Mouse (Mus musculus): Measurements from ENCODE around the gene Trafd1. TPM values are rescaled to one million over a fixed set of nuclear protein-coding genes. Genes with fewer than 3 reads are reported as not detected.
"Not testable (repeated sequence)": the region's sequence is repeated elsewhere in the genome, so short reads cannot be mapped to it uniquely, and the experiment has no call there.

Trafd1 gene
- polyA plus RNA-seq, 1 experiment from 2014 or later, result 119 TPM

DNA sequence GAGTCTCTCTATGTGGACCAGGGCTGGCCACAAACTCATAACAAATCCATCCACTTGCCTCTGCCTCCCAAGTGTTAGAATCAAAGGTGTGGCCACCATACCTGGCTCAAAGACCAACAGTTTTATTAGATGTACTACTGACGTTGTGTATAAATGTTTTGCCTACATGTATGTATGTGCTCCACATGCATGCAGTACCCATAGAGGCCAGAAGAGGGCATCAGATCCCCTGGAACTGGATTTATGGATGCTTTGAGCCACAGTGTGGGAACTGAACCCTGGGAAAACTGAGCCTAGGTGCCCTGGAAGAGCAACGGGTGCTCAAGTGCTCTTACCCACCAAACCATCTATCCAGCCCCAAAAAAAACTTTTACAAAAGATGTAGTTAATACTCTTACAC is 4.7 kb downstream of the Trafd1 start:
- peaks cover 62% of the 10 kb centered on the region for H3K36me3 ChIP-seq
- no peak overlapping the region for H3K4me2 ChIP-seq
- 87% methylated on average over 2 of the region's 2 CpGs for WGBS
- H3K9me3 ChIP-seq, result no peaks in the 10 kb centered on the region; the same call in 1 of the 2 replicates
- H3K9ac ChIP-seq, result no peak overlapping the region
- peaks cover 25% of the 10 kb centered on the region for H3K4me1 ChIP-seq (replicated peaks)
- no peak overlapping the region for H3K4me3 ChIP-seq
- no peaks in the 10 kb centered on the region for H3K27me3 ChIP-seq
- no peak overlapping the region for H3K27ac ChIP-seq (replicated peaks)
- no peak for ATAC-seq (ENCODE audit: low read depth)

DNA sequence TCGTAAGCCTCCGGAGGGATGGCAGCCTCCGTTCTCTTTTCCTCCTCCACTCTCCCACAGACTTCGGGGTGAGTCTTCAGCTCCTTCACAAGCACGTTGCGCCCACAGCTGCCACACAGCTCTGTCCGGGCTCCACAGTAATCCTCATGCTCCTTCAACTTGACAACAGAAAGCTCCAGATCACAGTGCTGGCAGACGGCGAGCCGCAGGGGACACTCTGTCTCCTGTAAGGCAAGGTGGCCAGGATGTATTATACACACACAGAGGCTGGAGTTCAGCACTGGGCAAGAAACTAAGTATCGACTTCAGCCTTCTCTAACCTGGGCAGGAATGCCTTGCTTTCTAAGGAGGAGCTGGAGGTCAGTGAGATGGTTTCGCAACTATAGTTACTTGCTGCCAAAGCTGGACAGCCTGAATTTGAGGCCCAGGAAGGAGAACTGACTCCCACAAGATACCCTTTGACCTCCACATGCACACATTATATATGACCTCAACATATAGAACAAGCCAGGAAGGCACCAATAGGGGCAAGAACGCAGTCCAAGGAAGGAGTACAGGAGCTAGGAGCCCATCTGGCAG is 6.7 kb downstream of the Trafd1 start:
- WGBS, result 94% methylated on average over 13 of the region's 13 CpGs
- H3K27ac ChIP-seq (replicated peaks), result no peak overlapping the region
- H3K9ac ChIP-seq, result no peak overlapping the region
- H3K4me3 ChIP-seq, result no peak overlapping the region
- H3K4me1 ChIP-seq (replicated peaks), result peaks cover 14% of the 10 kb centered on the region
- H3K4me2 ChIP-seq, result no peak overlapping the region
- H3K36me3 ChIP-seq, result peaks cover 79% of the 10 kb centered on the region
- ATAC-seq (ENCODE audit: low read depth), result no peak
- H3K27me3 ChIP-seq, result no peaks in the 10 kb centered on the region
- H3K9me3 ChIP-seq, result no peaks in the 10 kb centered on the region; the same call in 1 of the 2 replicates

DNA sequence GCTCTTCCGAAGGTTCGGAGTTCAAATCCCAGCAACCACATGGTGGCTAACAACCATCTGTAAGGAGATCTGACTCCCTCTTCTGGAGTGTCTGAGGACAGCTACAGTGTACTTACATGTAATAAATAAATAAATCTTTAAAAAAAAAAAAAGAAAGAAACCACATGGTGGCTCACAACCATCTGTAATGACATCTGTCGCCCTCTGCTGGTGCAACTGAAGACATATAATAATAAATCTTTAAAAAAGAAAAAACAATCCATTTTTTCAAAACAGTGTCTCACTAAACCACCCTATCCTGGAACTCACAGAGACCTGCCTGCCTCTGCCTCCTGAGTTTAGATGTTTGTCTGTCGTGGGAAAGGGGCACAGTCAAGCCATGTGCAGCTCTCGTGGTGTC is 8.5 kb downstream of the Trafd1 start:
- H3K4me3 ChIP-seq; H3K9me3 ChIP-seq; ATAC-seq (ENCODE audit: low read depth); H3K4me2 ChIP-seq; H3K4me1 ChIP-seq (replicated peaks); H3K27ac ChIP-seq (replicated peaks); H3K27me3 ChIP-seq; H3K9ac ChIP-seq: not testable (repeated sequence)
- peaks cover 94% of the 10 kb centered on the region for H3K36me3 ChIP-seq
- WGBS, result 77% methylated on average over 5 of the region's 5 CpGs

DNA sequence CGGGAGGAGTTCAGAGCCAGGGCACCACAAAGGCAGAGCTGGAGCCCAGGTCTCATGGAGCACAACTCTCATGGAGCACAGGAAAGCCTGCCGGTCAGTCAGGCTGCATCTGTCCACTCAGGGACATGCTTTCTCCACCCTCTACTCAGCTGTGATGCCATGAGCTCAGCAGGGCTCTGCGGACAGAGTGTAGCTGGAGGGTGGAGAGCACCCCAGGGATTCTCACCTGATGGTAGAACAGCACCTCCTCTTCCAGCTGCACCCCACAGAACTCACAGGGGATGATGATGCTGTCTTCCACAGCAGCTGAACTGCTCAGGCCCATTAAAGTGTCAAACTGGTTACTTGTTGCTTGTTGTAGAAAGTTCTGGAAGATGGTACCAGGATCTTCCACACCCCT is 10.6 kb downstream of the Trafd1 start:
- ATAC-seq (ENCODE audit: low read depth), result no peak
- H3K27me3 ChIP-seq, result no peaks in the 10 kb centered on the region
- no peak overlapping the region for H3K4me2 ChIP-seq
- H3K27ac ChIP-seq (replicated peaks), result no peak overlapping the region
- peaks cover 91% of the 10 kb centered on the region for H3K36me3 ChIP-seq
- no peaks in the 10 kb centered on the region for H3K9me3 ChIP-seq
- no peak overlapping the region for H3K4me3 ChIP-seq
- no peaks in the 10 kb centered on the region for H3K4me1 ChIP-seq (replicated peaks)
- WGBS, result 91% methylated on average over 3 of the region's 3 CpGs
- no peak overlapping the region for H3K9ac ChIP-seq

DNA sequence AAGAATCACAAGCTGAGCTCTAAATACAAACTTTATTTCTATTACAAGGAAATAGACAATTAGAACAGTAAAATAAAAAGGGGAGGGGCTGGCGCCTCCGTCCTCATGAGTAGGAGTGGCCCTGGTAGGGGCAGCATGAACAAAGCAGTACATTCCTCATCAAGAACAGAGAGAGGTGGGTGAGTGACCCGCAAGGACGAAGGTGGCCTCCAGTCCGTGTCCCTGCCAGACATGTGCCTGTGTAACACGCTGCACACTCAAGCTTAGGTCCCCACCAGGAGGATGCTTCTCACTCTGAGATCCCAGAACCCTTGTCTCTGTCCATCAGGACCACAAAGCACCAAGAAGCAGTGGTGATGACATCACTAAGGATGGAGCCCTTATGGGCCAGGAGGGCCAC is 13.7 kb downstream of the Trafd1 start:
- 83% methylated on average over 6 of the region's 6 CpGs for WGBS
- peaks cover 91% of the 10 kb centered on the region for H3K36me3 ChIP-seq
- H3K9me3 ChIP-seq, result no peaks in the 10 kb centered on the region
- no peak for ATAC-seq (ENCODE audit: low read depth)
- no peak overlapping the region for H3K4me3 ChIP-seq
- no peak overlapping the region for H3K4me2 ChIP-seq
- no peak overlapping the region for H3K9ac ChIP-seq
- no peak overlapping the region for H3K27ac ChIP-seq (replicated peaks)
- no peaks in the 10 kb centered on the region for H3K4me1 ChIP-seq (replicated peaks)
- no peaks in the 10 kb centered on the region for H3K27me3 ChIP-seq

DNA sequence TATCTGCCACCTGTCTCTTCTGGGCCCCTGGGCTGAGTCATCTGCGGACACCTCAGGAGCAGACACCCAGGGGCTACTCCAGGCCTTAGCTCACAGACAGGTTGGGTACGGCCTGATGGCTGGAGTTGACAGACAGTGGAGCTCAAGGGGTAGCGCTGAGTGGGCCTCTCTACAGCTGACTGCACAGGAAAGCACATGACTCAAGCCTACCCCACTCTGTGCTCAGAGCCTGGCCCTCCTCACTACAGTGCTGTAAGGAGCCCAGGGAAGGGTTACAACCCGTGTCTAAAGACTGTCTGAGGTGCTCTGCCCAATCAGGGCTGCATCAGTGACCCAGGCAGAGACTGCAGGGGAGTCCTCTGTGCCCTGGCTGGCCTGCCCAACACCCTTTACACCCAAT is 18.2 kb downstream of the Trafd1 start:
- 86% methylated on average over 4 of the region's 4 CpGs for WGBS
- Histone ChIP-seq H3K4me2 (no peak overlapping the region), H3K27me3 (no peaks in the 10 kb centered on the region), H3K36me3 (peaks cover 94% of the 10 kb centered on the region), H3K27ac (replicated peaks) (no peak overlapping the region), H3K9ac (no peak overlapping the region), H3K9me3 (no peaks in the 10 kb centered on the region), H3K4me3 (no peak overlapping the region), H3K4me1 (replicated peaks) (no peaks in the 10 kb centered on the region)
- ATAC-seq (ENCODE audit: low read depth), result no peak

DNA sequence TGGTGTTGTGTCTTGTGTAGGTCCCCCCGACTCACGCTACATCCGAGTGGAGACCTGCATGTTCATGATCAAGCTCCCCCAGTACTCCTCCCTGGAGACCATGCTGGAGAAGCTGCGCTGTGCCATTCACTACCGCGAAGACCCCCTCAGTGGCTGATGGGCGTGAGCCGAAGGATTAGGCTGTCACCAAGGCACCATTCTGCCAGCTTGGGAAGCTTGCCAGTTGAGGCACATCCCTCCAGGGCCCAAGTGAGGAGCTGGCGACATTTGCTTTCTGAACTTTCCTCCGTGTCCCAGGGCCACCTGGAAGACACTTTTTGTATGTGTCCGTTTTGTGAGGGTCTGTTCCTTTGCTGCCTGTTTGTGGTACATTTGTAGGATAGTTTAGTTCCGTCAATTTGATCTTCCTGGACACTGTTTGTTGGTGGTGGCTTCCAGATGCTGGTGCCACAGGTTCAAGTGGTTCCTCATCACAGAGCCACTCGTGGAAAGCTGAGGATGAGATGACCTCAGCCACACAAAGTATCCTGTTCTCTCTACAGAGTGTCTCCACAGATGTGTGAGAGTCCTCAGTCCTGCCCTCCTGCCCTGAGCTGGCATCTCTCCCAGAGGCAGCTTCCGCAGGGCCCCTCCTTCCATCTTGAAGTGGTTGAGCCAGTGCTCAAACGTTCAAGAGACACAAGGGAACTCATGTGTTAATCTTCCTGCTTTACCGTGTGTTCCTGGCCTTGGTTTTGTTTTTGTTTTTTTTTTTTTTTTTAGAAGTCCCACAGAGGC is 18.8 kb downstream of the Trafd1 start:
- H3K36me3 ChIP-seq, result peaks cover 94% of the 10 kb centered on the region
- no peak for ATAC-seq (ENCODE audit: low read depth)
- H3K9me3 ChIP-seq, result no peaks in the 10 kb centered on the region
- WGBS, result 83% methylated on average over 16 of the region's 16 CpGs
- H3K4me3 ChIP-seq, result no peak overlapping the region
- no peak overlapping the region for H3K4me2 ChIP-seq
- H3K9ac ChIP-seq, result no peak overlapping the region
- no peaks in the 10 kb centered on the region for H3K27me3 ChIP-seq
- H3K27ac ChIP-seq (replicated peaks), result no peak overlapping the region
- no peaks in the 10 kb centered on the region for H3K4me1 ChIP-seq (replicated peaks)

DNA sequence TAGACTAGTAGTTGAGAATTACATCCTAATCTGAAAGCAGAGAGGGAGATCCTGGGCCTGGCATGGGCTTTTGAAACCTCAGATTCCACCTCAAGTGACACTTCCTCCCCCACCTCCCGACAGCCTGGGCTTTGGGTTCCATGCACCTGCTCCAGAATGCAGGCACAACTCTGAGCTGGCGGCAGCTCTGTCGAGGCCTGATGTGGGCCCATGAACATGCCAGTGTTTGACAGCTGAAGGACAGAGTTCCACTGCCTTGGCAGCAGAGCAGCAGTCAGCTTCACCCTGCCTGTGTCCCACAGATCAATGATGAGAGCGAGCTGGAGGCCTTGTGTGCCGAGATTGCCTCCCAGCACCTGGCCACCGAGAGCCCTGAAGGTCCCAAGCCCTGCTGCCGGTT is 22.0 kb downstream of the Trafd1 start:
- Histone ChIP-seq H3K27ac (replicated peaks) (no peak overlapping the region), H3K9me3 (no peaks in the 10 kb centered on the region), H3K9ac (no peak overlapping the region), H3K4me1 (replicated peaks) (no peaks in the 10 kb centered on the region), H3K4me2 (no peak overlapping the region), H3K4me3 (no peak overlapping the region), H3K36me3 (peaks cover 99% of the 10 kb centered on the region), H3K27me3 (no peaks in the 10 kb centered on the region)
- ATAC-seq (ENCODE audit: low read depth), result no peak
- WGBS, result 91% methylated on average over 7 of the region's 7 CpGs

DNA sequence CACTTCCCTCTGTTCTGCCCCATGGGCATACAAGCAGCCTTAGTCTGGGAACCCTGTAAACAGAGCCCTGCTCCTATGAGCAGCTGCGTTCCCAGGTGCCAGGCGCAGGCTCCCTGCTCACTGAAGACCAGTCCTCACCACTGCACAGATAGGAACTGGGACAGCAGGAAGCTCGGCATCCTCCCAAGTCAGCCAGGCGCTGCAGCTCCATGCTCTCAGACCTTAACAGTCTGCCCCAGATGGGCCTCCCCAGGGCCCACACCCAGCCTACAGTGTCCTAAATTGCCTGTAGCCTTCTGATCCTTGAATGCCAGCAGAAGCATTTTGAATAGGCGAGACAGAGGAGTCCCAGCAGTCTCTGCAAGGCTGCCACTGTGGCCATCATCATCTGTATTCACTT is 23.7 kb downstream of the Trafd1 start:
- Histone ChIP-seq H3K9ac (no peak overlapping the region), H3K4me3 (no peak overlapping the region), H3K36me3 (peaks cover 99% of the 10 kb centered on the region), H3K27ac (replicated peaks) (no peak overlapping the region), H3K4me2 (no peak overlapping the region), H3K4me1 (replicated peaks) (no peaks in the 10 kb centered on the region), H3K9me3 (no peaks in the 10 kb centered on the region), H3K27me3 (no peaks in the 10 kb centered on the region)
- ATAC-seq (ENCODE audit: low read depth), result no peak
- WGBS, result 87% methylated on average over 5 of the region's 5 CpGs

DNA sequence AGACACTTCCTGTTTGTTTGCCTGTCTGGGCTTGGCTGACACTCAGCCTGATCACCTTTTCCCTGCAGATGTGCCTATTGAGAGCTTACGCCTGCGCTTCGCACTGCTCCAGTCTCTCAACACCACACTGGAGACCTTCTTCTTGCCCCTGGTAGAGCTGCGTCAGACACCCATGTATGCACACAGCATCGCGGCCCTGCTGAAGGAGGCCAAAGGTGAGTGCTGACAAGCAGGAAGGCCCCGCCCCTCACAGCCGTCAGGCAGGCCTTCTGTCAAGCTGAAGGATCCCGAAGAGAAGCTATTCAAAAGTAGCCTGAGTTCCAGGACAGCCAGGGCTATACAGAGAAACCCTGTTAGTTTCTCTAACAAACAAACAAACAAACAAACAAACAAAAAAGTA is 26.2 kb downstream of the Trafd1 start:
- H3K4me2 ChIP-seq, result no peak overlapping the region
- H3K4me1 ChIP-seq (replicated peaks), result no peaks in the 10 kb centered on the region
- no peak overlapping the region for H3K9ac ChIP-seq
- ATAC-seq (ENCODE audit: low read depth), result no peak
- peaks cover 98% of the 10 kb centered on the region for H3K36me3 ChIP-seq
- H3K9me3 ChIP-seq, result no peaks in the 10 kb centered on the region
- WGBS, result 87% methylated on average over 9 of the region's 9 CpGs
- no peak overlapping the region for H3K27ac ChIP-seq (replicated peaks)
- no peak overlapping the region for H3K4me3 ChIP-seq
- no peaks in the 10 kb centered on the region for H3K27me3 ChIP-seq

DNA sequence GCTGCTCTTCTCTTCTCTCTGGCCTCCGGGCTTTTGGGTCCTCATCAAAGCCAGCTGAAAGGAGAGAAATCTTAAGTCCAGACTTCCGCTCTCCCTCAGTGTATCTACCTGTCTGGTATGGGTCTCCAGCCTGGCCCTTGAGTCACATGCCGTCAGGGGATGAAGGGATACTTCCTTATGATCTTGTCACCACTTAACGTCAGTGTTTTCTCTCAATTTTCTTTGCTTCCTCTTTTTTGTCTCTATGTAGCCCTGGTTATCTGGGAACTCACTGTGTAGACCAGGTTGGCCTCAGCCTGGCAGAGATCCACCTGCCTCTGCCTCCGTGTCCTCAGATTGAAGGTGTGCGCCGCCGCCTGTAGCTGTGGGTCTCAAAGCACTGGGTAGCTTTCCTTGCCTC is 41.4 kb downstream of the Trafd1 start:
- no peak overlapping the region for H3K4me3 ChIP-seq
- 94% methylated on average over 8 of the region's 8 CpGs for WGBS
- peaks cover 96% of the 10 kb centered on the region for H3K36me3 ChIP-seq
- no peaks in the 10 kb centered on the region for H3K4me1 ChIP-seq (replicated peaks)
- H3K27me3 ChIP-seq, result no peaks in the 10 kb centered on the region
- no peak for ATAC-seq (ENCODE audit: low read depth)
- H3K9ac ChIP-seq, result no peak overlapping the region; the same call in 1 of the 2 replicates
- no peak overlapping the region for H3K4me2 ChIP-seq
- H3K9me3 ChIP-seq, result no peaks in the 10 kb centered on the region
- no peak overlapping the region for H3K27ac ChIP-seq (replicated peaks)

DNA sequence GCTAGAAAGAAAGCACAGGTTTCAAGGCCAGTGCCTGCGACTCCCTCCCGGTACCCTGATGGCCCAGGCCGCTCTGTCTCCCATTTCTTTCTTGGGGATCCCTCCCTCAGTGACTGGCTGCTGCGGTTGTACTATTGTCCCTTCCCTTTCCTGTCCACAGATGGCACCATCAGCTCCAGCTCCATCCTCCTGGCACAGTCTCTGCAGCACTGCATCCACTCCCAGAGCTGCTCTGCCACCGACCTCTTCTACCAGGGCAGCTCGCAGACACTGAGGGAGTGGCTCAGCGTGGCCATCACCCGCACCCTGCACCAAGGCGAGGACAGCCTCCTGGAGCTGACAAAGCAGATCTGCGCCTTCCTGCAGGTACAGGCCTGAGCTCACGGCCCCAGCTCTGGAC is 42.9 kb downstream of the Trafd1 start:
- Histone ChIP-seq H3K4me3 (no peak overlapping the region), H3K9me3 (no peaks in the 10 kb centered on the region), H3K4me2 (no peak overlapping the region), H3K27ac (replicated peaks) (no peak overlapping the region), H3K9ac (no peak overlapping the region), H3K27me3 (no peaks in the 10 kb centered on the region), H3K4me1 (replicated peaks) (no peaks in the 10 kb centered on the region), H3K36me3 (peaks cover 97% of the 10 kb centered on the region)
- ATAC-seq (ENCODE audit: low read depth), result no peak
- WGBS, result 93% methylated on average over 11 of the region's 11 CpGs

DNA sequence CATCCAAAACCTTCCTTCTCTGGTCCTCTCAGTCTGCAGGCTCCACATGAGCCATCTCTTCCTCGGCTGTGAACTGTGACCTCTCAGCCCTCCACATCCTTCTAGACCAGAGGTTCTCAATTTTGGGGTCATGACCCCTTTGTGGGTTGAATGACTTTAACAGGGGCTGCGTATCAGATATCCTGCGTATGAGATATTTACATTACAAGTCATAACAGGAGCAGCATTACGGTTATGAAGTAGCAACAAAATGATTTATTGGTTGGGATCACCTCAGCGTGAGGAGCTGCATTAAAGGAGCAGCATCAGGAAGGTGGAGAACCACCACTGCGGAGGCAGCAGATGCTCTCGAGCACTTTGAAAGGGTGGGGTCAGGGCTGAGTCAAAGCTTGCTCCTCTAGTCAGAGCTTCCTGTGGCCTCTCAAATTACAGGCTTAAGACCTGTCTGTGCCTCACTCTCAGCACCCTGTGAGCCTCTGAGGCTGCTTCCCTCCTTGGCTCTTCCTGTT is 44.4 kb downstream of the Trafd1 start:
- no peak overlapping the region for H3K9ac ChIP-seq
- H3K4me3 ChIP-seq, result no peak overlapping the region
- ATAC-seq (ENCODE audit: low read depth), result no peak
- no peaks in the 10 kb centered on the region for H3K4me1 ChIP-seq (replicated peaks)
- no peaks in the 10 kb centered on the region for H3K9me3 ChIP-seq
- H3K27ac ChIP-seq (replicated peaks), result no peak overlapping the region
- WGBS, result 52% methylated on average over 7 of the region's 7 CpGs
- peaks cover 98% of the 10 kb centered on the region for H3K36me3 ChIP-seq
- H3K4me2 ChIP-seq, result no peak overlapping the region
- no peaks in the 10 kb centered on the region for H3K27me3 ChIP-seq

Measured in neural tube, embryonic 13.5 days (tissue).